Mouse (Mus musculus) olfactory bulb, adult 2 months (tissue): ENCODE measurements at regions not wholly inside any gene's neighbourhood (a gene's known extent, or its start where the extent isn't known, plus 50 kb on each side); places are given as distances from the start of the nearest gene placed in this dataset.

Experiments
- H3K27ac ChIP-seq: fragments of 200-500 bp; 2 replicates; pipeline ENCODE4 v1.5.1; 2012; ENCODE audit warnings: low read depth, low read length; ENCODE audit not compliant: insufficient read depth
- H3K4me1 ChIP-seq: fragments of 200-500 bp; 2 replicates; pipeline ENCODE4 v1.6.1; 2012; ENCODE audit warnings: low read length; ENCODE audit not compliant: control insufficient read depth, insufficient read depth
- H3K4me3 ChIP-seq: fragments of 200-500 bp; 2 replicates; pipeline ENCODE4 v1.5.1; 2012; ENCODE audit warnings: mild to moderate bottlenecking, low read depth, low read length, moderate library complexity; ENCODE audit not compliant: insufficient read depth
- CTCF ChIP-seq: fragments of 200-500 bp; IDR thresholded peaks from 2 replicates; pipeline ENCODE4 v1.5.1; 2012; ENCODE audit warnings: low read depth, mild to moderate bottlenecking, low read length, moderate library complexity; ENCODE audit not compliant: insufficient read depth
- POLR2A ChIP-seq: fragments of 200-500 bp; IDR thresholded peaks from 2 replicates; pipeline ENCODE4 v1.6.1; 2012; ENCODE audit warnings: mild to moderate bottlenecking, low read depth, low read length, moderate library complexity; ENCODE audit not compliant: insufficient read depth
- WGBS: fragments of 180-500 bp; shearing (Covaris S2); methylation state at CpG from one replicate; pipeline ENCODE4 v1.1.7; 2018; 5-methylcytosine and 5-hydroxymethylcytosine counted together

GRCm38 (mm10) chr15:38585610-38586009 lies 1160.3 kb downstream of the 4930447A16Rik start:
- Histone ChIP-seq H3K27ac (no peak overlapping the region), H3K4me1 (no peaks in the 10 kb centered on the region), H3K4me3 (no peak overlapping the region)
- TF ChIP-seq CTCF (no peak), POLR2A (no peak)
- WGBS = 59% methylated on average over 4 of the region's 4 CpGs

GRCm38 (mm10) chr15:38586594-38586993 lies 1161.2 kb downstream of the 4930447A16Rik start:
- TF ChIP-seq POLR2A = no peak
- TF ChIP-seq CTCF = no peak
- no peak overlapping the region for H3K27ac ChIP-seq

GRCm38 (mm10) chr15:38588268-38588667 lies 1162.9 kb downstream of the 4930447A16Rik start:
- TF ChIP-seq CTCF = no peak
- no peak for TF ChIP-seq POLR2A
- no peak overlapping the region for H3K27ac ChIP-seq
- WGBS = 80% methylated on average over 5 of the region's 5 CpGs
- no peaks in the 10 kb centered on the region for H3K4me1 ChIP-seq
- no peak overlapping the region for H3K4me3 ChIP-seq

More at GRCm38 (mm10) chr15:38586594-38586993, 1161.2 kb downstream of the 4930447A16Rik start:
- no peaks in the 10 kb centered on the region for H3K4me1 ChIP-seq
- 81% methylated on average over 10 of the region's 10 CpGs for WGBS
- no peak overlapping the region for H3K4me3 ChIP-seq

- no peak overlapping the region for H3K27ac ChIP-seq
- 82% methylated on average over 2 of the region's 2 CpGs for WGBS
- TF ChIP-seq POLR2A = no peak
- no peak for TF ChIP-seq CTCF
- no peak overlapping the region for H3K4me3 ChIP-seq
- no peaks in the 10 kb centered on the region for H3K4me1 ChIP-seq
Observed at GRCm38 (mm10) chr15:38589010-38589409, 1163.7 kb downstream of the 4930447A16Rik start.

GRCm38 (mm10) chr15:38589675-38590074 lies 1164.3 kb downstream of the 4930447A16Rik start:
- 96% methylated on average over 5 of the region's 5 CpGs for WGBS
- TF ChIP-seq POLR2A (no peak), CTCF (no peak)
- Histone ChIP-seq H3K4me3 (no peak overlapping the region), H3K4me1 (no peaks in the 10 kb centered on the region), H3K27ac (no peak overlapping the region)

GRCm38 (mm10) chr15:38594095-38594494 lies 1168.7 kb downstream of the 4930447A16Rik start:
- H3K27ac ChIP-seq = no peak overlapping the region
- H3K4me1 ChIP-seq = no peaks in the 10 kb centered on the region; the same call in 1 of the 2 replicates
- H3K4me3 ChIP-seq = no peak overlapping the region
- TF ChIP-seq POLR2A = no peak
- no peak for TF ChIP-seq CTCF
- WGBS = 90% methylated on average over 11 of the region's 11 CpGs

GRCm38 (mm10) chr15:38594747-38595146 lies 1169.4 kb downstream of the 4930447A16Rik start:
- Histone ChIP-seq H3K27ac (no peak overlapping the region), H3K4me3 (no peak overlapping the region), H3K4me1 (no peaks in the 10 kb centered on the region; the same call in 1 of the 2 replicates)
- TF ChIP-seq CTCF = no peak
- no peak for TF ChIP-seq POLR2A
- 96% methylated on average over 2 of the region's 2 CpGs for WGBS

- no peaks in the 10 kb centered on the region; the same call in 1 of the 2 replicates for H3K4me1 ChIP-seq
- no peak for TF ChIP-seq POLR2A
- no peak for TF ChIP-seq CTCF
- H3K27ac ChIP-seq = no peak overlapping the region
- no peak overlapping the region for H3K4me3 ChIP-seq
- WGBS = 25% methylated on average over 4 of the region's 4 CpGs
Observed at GRCm38 (mm10) chr15:38595820-38596219, 1170.5 kb downstream of the 4930447A16Rik start.

- H3K4me3 ChIP-seq = no peak overlapping the region
- WGBS = 89% methylated on average over 3 of the region's 3 CpGs
- H3K4me1 ChIP-seq = peaks cover 4% of the 10 kb centered on the region; the same call in 1 of the 2 replicates
- H3K27ac ChIP-seq = no peak overlapping the region
- no peak for TF ChIP-seq CTCF
- no peak for TF ChIP-seq POLR2A
Observed at GRCm38 (mm10) chr15:38597458-38597857, 1172.1 kb downstream of the 4930447A16Rik start.

- H3K4me1 ChIP-seq = peaks cover 4% of the 10 kb centered on the region; the same call in 1 of the 2 replicates
- no peak for TF ChIP-seq POLR2A
- no peak for TF ChIP-seq CTCF
- WGBS = 83% methylated on average over 7 of the region's 7 CpGs
- H3K27ac ChIP-seq = no peak overlapping the region
- H3K4me3 ChIP-seq = no peak overlapping the region
Observed at GRCm38 (mm10) chr15:38601436-38601835, 1176.1 kb downstream of the 4930447A16Rik start.
